Mouse (Mus musculus) common myeloid progenitor, adult 5-6 weeks (primary cell): ENCODE measurements around the gene Dedd. TPM values are rescaled to one million over a fixed set of nuclear protein-coding genes. Genes with fewer than 3 reads are reported as not detected.

ENCODE experiments used
- ATAC-seq: replicated peaks from 2 replicates; pipeline ENCODE4 v1.8.0; 2016; ENCODE audit warnings: low read depth, mild to moderate bottlenecking, moderate TSS enrichment, inconsistent platforms; ENCODE audit not compliant: poor library complexity, severe bottlenecking
- total RNA-seq: library from RNA; stranded (forward); fragments of 200-1000, 187-1606 nt; gene quantifications from 2 replicates; pipeline ENCODE4 v1.2.3, GENCODE M21; 2017

The Dedd gene
- total RNA-seq = 16.4 and 25.8 TPM in 2 replicates

DNA sequence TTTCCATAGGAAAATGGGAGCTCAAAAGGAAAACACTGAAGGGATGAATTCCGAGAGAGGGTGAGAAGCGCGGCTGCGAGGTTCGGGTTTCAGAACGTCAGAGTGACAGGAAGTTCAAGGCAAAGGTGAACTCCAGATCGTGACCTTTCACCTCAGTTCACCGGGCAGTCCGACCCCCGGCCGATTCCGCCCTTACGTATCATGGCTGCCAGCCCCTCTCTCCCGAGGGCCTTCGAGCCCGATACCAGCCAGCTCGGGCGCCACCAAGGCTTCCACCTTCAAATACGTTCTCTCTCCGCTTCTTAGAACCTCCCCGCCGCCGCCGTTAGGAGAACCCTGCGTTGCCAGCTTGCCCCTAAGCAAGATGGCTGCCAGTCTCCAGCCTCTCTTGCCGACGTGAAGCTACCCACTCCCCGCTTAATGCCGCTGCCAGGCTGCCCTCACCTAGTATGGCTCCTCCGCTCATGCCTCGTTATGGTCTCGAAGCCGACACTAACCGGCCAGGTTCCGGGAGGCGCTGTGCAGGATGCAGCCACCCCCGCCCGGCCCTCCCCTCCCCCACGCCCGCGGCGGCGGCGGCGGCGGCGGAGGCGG, at the start of gene Dedd:
Gene Dedd (plus strand): TSS at position 307 of the 594 bp plus-strand sequence.
- ATAC-seq = peak; percentile 88

DNA sequence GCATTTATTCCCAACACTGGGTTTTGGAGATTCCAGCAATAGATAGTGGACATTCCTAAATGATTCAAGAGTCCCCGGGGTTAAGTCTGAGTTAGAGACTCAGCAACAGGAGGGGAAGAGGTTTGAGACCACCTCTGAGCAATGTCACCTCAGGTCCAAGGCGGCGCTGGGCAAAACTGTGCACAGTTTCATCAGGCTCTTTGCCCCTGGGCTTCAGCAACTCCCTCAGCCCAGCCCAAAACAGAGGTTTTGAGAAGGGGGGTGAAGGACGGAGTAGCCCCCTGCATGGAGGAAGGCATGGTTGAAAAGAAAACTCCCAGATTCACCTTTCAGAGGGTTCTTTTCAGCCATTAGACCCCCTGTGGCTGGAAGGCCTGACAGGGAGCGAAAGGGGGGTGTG, 49.2 kb upstream of the Dedd start:
- no peak for ATAC-seq

DNA sequence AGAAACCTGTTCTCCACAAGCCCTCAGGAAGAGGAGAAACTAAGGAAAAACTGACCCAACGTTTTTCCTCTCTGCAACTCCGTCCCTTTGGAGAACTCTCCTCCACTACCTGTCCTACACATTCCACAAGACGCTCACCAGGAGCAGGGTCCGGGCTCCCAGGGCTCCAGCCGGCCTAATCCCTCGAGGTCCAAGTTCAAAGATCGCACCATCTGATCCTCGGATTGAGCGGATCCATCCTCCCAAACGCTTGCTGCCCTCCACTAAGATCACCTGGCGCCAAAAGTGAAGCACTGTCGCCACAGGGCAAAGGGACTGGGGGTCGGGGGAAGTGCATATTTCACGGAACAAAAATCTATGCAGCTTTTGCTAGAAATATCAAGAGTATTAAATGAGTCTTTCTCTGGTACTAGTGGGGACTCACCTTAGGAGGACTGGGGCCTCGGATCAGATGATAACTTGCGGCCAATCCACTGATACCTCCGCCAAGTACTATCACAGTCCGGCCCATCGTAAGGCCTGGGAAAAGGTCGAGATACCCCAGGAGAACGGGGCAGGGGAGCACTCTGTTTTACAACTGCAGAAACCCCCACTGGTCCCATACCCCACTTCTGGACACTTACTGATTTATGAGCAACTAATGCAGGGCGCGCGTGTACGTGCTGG, 48.6 kb upstream of the Dedd start:
- no peak for ATAC-seq

DNA sequence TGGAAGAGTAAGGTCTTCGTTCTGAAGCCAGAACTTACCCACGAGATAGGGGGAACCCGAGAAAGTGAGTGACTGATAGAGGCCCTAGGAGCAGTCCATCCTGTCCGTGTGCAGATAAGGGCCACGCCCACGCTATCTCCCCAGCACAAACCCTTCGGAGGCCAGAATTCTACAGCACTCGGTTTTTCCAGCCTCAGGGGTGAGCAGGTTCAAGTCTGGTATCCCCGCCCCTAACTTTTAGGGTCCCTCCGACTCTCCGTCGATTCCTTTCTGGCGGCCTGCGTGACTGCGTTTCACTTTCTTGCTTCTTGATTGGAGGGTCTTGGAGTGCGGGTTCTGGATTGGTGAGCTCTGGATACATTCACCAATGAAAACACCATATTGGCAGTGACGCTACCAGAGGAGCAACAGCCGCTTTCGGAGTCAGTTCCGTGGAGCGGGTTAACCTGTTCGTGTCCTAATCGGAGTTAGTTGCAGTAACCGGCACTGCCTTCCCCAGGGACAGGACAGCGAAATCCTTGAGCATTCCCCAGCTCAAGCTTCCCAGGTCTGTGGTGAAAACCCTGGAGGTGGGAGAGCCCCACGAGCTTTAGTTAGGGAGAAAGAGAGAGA, 47.9 kb upstream of the Dedd start, which contains the start of gene Ppox:
Gene Ppox (minus strand): TSS at position 271 of the 612 bp plus-strand sequence.
- peak; percentile 89 for ATAC-seq

DNA sequence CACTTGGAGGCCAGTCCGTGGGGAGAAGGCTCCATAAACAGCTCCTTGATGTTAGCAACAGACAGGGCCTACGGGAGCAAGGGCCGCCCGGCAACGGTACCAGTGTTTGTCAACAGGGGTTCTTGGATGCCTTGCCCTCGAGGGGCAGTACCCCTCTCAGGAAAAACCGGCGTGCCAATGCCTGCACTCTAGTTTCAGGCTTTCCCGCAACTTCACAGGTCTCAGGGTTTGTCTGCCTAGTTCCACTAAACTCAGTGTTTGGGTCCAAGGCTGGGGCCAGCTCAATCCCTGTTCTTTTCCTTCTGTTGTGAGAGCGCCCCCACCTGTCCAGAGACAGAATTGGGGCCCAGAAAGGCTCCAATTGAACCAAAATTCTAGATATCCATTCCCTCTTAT, 47.4 kb upstream of the Dedd start:
- peak; percentile 50 for ATAC-seq

DNA sequence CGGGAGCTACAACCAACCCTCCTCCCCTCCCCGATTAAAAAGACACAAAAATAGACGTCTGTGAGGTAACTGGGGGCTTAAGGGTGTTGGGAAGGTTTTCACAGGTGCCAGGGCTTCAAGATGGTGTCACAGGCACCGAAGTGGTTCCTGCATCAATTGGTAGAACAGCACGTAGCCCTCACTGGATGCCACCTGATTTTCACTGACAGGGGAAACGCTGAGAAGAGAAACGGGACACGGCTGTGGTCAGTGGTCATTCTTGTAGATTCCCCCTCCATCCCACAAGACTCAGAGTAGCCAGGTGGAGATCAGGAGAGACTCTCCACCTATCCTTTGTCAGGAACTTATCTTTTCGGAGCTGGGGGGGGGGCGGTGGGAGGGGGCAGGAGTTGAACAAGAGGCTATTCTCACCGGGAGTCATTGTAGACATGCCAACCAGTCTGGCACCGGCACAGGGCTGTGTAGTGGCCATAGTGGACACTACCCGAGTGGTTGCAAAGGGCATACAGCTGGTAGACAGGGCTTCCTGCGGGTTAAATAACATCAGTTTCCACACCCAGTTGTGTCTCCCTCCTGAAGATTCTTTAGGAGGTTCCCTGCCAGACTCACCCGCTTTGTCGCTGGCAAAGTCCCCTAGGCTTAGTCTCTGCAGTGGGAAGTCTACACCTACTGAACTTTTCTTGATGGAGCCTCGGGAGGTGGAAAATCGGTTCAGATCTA, 46.7 kb upstream of the Dedd start:
- no peak for ATAC-seq

DNA sequence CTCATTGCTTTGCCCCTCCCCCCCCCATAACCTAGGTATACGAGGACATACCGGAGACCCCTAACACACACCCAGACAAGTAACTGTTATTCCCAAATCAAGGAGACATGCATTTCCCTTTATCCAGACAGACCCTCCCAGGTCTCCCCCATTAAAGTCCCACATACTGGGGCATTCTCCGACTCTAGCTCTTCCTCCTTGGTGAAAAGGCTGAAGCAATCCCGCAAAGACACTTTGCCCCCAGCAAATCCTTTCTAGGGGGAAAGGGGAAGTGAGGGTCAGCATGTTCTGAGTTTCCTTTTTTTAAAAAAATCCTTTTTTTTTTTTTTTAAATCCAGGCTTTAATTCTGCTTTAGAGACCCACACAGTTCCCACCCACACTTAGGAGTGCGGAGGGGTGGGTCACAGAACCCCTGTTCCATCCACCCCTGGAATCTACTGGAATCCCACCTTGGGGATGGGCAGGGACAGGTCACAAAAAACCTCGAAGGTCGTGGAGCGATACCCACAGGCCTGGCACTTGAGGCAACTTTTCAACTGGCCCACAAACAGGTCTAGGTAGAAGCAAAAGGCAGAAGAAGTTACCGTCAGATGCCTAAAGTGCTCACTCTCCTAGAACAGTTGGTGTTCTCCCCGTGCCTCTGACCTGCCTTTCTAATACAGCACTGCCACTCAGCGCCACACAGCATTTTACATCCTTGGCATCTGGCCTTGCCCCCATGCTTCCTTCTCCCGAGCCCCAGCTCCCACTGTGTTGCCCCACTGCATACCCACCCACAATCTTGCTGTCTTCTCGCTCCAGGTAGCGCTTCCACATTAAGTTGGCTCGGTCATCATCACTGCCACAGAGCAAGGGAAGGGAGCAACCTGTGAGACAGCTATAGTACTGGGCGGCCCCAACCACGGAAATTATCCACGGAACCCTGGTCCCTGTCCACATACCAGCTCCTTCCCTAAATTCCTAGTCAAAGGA, 45.5 kb upstream of the Dedd start:
- no peak for ATAC-seq

DNA sequence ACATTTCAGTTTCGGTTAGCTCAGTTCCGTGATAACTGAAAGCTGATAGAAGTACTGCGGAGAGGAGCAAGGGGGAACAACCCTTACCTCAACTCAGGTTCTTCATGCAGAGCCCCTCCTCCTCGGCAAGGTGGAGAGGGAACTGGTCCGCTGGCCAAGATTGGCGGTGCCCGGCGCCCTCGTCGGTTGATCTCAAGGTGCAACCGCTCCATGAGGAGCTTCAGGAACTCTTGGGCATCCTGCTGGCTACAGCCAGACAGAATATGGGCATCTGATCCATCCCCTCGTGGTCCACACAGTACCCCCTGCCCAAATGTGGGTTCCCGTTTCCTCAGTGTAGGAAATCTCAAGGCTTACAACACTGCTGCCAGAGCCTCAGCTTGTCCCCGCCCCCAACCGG, 44.5 kb upstream of the Dedd start:
- no peak for ATAC-seq

DNA sequence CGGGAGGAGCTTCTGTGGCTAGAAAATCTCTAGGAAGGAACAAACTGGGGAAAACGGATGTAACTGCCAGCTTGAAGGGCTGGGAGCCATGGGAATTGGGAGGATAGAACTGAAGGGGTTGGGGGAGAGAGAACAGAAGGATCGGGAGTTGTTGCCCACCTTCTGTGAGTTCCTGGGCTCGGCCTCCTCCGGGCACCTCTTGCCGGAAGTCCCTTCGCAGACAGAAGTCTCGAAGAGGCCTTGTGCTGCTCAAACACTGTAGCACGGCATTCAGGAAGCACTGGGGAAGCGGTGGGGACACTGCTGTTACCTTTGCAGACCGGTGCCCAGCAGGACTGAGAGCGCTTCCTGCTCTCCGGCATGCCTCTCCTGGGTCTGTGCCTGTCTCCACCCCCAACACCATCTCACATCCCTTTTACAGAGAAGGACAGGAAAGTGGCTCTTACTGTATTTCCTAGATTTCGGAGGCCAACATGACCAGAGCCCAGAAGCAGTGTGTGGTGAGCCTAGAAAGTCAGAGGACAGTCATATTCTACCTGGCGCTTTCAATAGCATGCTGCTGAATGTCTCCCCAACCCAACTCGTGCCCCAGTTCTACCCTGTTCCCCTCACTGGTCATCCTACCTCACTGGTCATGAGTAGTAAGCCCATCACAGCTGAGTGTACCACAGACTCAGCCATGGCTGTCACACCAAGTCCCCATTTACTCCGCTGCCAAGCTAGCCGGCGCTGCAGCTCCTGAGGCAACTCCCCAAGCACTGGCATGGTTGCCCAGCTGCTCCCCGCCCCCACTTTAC, 43.7 kb upstream of the Dedd start:
- no peak for ATAC-seq

DNA sequence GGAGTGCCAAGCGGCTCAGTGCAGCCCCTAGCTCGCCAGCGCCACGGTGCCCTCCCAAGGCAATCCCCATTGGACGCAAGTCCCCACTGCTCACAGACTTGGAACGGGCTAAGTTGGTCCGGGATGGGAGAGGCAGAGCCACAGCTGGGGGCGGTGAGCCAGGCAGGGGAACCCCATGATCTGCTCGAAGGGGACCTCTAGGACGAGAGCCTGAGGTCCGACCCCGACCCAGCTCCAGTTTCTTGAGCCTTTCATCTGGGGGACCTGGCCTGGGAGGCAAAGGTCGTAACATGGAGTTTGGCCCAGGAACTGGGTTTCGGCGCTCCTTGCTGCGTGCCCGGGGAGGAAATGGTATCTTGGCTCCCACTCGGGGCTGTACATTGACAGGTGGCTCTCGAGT, 42.4 kb upstream of the Dedd start:
- no peak for ATAC-seq

DNA sequence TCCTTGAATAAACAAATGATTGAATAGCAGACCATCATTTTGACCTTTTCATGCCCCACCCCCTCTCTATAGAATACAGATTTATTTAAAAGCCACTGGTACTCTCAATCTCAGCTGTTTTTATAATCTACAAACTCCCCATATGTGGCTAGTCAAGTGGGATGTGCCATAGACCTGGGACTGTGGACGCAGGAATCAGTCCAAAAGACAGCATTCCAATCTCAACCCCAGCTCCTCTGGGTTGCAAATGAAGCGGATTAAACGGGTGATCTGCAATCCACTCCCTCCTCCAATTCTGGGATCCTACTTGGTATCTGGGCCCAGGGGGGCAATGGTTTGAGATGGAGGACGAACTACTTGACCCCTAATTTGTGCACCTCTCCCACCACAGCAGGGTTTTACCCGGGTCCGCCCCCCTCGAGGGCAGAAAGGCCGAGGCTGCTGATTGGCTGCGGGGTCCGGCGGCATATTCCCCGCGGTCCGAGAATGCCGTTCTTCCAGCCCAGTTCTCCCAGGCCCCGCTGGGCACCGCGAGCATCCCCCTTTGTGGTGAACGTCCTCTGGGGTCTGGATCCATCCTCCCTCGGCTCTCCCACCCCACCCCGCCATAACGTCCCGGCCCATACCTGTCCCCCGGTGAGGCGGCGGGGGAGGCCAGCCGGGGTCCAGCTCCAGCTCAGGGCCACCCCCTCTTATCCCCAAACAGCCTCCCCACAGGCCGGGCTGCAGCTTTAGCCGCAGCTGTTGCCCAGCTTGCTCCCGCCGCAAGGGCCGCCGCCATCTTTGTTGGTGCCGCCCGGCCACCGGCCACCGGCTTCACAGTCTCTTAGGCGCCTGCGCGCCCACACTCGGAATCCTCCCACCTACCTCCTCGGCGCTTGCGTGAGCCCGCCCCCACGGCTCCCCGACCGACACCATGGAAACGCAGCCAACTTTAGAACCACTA, 41.5 kb upstream of the Dedd start, which contains the start of gene Usp21:
Gene Usp21 (minus strand): TSS at position 856 of the 946 bp plus-strand sequence.
- peak; percentile 97 for ATAC-seq

DNA sequence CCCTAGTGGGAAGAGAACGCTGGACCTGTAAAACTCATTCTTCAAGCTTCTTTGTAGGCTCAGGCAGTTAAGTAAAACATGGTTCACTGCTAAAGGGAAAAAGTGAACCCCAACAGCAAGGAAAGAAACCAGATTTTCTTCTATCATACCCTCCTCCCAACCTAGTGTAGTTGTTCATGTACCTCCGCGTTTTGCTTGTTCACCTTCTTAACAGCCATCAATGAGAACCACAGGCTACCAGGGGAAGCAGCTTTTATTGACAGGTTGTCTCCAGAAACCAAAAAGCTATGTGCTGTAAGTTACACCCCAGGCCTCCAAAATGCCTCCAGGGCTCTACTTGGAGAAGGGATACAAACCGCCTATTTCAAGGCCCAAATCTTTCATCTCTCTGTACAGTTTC, 40.6 kb upstream of the Dedd start:
- no peak for ATAC-seq

DNA sequence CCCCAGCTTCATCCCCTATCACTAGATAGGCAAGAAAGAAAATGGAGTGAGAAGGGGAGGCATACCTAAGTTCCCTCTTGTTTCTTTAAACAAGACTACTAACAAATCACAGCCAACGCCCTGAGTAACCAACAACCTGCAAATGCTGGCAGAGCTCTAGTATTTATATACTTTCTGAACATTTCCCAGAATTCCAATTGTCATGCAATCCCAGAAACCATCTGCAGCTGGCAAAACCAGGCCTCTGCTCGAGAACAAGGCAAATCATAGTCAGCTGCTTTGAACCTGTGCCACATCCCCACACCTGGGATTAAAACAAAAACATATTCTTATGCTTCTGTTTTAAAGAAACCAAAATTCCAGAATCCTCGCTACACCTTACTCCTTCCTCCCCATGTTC, 35.6 kb upstream of the Dedd start:
- no peak for ATAC-seq

DNA sequence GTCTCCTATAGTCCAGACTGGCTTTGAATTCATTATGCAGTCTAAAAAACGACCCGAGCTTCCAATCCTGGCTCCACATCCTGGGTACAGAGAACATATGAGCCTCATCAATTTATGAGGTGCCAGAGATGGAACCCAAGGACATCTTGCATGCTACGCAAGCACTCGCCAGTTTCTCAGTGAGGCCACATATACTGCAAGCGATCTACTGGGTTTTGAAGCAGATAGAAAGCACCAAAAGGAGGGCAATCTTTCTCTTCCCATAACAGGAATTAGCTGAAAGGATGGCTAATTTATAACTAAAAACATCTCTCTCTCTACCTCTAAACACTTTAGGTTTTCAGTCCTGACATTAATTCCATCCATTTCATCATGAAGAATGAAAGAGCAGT, 35.0 kb upstream of the Dedd start:
- no peak for ATAC-seq

DNA sequence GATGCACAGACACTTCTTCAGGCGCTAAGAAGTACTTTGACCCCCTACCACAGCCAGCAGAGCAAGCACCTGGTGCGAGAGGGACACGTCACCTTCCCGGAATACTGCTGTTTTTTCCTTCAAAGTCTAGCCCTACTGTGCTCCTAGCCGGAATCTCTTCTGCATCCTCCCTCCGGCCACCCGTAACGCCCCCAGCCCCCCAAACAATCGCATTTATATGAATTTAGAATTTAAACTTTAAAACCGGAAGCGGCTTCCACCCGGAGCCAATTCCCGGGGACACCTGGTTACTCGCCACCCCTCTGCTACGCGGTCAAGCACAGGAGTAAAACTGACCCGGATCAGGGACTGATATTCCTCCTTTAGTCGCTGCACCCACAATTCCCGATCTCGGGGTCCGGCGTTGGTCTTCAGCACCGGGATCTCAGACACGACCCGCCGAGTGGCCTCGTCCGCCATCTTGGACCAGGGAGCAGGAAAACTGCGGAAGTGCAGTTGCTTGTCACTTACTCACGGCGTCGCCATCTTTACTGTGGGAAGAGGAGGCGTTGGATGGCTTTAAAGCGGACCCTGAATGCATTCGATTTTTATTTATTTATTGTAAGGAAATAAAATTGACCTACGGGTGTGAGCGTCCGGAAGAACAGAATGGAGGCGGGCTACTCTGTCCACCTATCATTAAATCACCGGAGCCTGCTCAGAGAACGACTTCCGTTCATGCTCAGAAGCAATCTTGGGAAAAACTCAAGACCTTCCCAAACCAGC, 34.5 kb upstream of the Dedd start, which contains the start of gene Ufc1:
Gene Ufc1 (minus strand): TSS at position 727 of the 765 bp plus-strand sequence.
- peak; percentile 99 for ATAC-seq

DNA sequence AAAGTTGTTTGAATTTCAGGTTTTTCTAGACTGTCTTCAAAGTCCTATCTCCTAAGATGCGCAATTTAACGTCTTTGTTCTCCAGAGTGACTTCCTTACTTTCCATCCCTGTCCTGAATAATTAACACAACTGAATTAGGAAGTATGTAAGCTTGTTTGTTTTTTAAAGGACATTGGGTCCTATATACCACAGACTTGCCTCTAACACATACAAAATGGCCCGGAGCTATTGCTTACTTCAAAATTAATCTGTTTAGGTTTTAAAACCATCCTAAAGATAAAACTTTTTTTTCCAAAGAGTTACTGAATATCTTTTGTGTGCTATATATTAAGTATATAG, 33.9 kb upstream of the Dedd start:
- ATAC-seq = no peak

DNA sequence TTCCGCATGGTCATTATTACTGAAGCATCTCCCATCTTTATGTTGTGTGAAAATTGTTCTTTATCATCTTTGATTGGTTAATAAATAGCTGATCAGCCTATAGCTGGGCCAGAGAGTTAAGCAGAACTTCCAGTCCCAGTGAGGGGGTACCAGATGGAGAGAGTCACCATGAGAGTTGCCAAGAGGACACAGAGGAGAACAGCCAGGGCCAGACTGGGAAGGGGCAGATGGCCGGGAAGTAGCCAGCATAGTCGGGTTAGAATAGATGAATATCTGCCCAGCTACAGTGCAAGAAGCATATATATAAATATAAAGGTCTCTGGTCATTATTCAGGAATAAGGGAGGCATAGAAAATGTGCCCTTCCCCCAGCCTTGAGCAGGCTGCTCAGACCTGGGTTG, 30.7 kb upstream of the Dedd start:
- ATAC-seq = no peak
